Mouse (Mus musculus) heart, postnatal 4 days (tissue): ENCODE data around the gene Mon2. TPM values are rescaled to one million over a fixed set of nuclear protein-coding genes. Genes with fewer than 3 reads are reported as not detected.

Experiments
- DNase-seq: peaks from one replicate; pipeline ENCODE4 v3.0.0; 2021
- microRNA-seq, 2 experiments: library from miRNA; unstranded; fragments of <30 nt; microRNA quantifications; one replicate each; pipeline ENCODE4 v1.2.0; 2021 to 2022
- total RNA-seq, 2 experiments: library from RNA; stranded (reverse); gene quantifications; 2 replicates each; pipeline ENCODE4 v1.2.3; 2021

Gene Mon2
- total RNA-seq, 2 experiments from 2014 or later, result 45.0 to 45.9 TPM

DNA sequence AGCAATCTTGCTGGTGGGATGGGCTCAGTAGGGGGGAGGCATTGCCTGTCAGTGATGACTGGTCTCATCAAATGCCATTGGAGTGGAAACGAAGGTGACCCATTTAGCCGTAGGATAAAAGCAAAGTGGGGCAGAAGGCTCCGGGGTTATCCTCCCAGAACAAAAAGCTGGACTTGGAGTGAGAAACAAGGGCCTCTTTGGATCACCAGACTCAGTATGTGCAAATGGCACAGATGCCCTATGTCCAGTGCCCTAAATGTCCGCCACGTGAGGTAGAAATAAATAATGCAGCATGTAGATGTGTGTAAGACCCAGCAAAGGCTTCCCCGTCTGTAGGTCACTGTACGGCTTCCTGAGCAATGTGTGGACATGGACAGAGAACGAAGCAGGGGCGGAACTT is 113.7 kb downstream of the Mon2 start:
- no peak for DNase-seq

DNA sequence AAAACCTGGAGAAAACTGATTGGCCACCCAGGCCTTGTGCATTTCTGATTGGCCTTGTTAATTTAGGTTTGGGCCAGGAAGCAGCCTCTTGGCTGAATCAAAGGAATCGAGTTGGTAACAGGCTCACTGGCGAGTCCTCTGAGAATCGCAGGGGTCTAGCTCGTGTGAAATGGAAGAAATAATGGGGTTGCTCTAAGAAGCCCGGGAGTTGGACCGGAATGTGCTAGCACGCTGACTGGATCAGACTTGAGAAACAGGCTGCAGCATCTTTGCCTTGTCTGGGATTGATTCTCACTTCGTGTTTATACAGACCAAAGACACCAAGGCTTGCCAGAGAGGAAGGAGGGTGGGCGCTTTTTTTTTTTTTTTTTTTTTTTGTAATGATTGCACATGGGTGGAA is 114.8 kb downstream of the Mon2 start:
- DNase-seq, result no peak

DNA sequence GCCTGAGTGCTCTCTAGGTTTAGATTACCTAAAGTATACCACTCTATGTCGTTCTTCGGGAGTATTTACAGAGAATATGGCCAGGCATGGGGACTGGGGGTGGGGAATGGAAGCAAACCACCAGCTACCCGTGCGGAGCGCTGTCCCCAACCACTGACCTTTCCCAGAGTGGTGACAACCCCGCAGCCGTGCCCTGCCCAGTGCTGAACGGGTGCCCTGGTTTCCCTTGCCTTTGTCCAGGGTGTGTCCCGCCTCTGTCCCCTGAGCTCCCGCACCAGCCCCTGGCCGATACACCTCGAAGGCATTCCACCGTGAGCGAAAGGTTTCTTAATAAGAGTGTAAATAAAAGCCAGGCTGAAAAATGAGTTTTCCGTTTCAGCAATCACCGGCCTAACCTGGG is 115.6 kb downstream of the Mon2 start:
- DNase-seq, result no peak

DNA sequence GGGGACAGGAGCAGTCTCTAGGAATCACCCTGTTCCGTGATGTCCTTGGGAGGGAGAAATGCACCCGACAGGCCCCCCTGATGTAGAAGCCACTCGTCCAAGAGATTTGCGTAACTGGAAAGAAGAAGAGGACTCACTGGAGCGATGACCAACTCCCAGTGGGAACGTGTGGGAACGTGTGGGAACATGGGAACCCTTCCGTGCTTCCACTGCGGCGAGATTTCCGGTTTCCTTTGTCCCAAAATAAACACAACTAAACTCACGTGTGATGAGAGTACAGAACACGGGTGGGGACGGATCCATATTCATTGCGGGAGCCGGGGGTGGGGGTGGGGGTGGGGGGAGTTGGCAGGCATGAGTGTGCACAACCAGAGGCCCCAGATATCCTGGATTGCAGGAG is 116.1 kb downstream of the Mon2 start:
- no peak for DNase-seq

DNA sequence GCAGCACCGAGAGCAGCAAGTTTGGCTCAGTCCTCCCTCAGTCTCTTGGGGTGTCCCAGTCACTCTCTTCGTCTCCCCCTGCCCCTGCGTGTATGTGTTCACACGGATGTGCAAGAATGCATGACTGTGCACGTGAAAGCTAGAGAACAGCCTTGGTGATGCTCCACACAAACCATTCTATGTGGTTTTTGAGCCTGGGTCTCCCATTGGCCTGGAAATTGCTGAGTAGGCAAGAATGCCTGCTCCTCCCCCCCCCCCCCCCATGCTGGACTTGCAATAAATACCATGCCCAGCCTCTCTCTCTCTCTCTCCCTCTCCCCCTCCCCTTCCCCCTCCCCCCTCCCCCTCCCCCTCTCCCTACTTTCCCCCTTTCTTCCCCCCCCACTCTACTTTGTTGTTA is 117.6 kb downstream of the Mon2 start:
- DNase-seq, result no peak

DNA sequence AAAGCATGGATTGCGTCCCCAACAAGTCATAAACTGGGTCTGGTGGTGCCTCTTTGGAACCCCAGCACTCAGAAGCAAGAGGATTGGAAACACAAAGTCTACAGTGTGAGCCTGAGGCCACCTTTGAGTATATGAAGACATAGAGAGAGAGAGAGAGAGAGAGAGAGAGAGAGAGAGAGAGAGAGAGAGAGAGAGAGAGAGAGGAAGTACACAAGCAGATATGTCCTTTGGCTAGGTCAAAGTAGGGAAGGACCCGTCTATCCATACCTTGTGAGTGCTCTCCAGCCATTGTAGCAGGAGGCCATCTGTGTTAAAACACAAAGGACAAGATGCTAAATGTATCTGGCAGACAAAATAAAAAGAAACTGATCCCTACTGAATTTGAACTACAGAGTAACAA is 118.4 kb downstream of the Mon2 start:
- no peak for DNase-seq

DNA sequence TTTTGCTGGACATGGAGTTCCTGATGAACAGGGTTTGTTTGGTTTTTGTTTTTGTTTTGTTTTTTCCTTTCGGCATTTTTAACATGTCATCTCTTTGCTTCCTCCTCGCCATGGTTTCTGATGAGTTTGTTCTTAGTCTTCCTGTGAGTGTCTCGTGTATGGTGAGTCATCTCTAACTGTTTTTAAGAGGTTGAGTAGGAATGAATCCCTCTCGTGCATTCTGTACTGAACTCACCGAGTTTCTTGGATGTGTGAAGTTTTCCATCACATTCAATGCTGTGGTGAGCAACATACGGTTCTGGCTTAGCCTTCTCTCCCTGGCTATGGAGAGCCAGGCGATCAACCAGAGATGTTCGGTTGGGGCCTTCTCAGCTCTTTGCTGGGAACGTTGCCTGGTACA is 122.7 kb downstream of the Mon2 start:
- no peak for DNase-seq

DNA sequence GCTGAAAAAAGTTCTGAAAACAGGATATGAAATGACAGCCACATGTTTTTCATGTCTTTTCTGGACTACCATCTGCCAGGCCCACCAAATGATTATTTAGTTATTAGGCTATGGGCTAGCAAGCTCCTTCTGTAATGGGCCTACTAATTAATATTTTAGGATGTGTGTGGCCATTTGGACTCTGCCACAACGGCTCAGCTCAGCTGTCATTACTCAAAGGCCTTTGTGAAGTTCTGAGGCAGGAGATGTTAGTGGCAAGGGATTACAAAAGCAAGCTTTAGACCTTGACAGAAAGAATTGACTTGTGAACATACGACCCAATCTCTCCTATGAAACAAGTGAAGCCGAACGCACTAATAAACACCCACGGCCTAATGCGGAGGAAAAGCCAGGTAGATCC is 125.3 kb downstream of the Mon2 start:
- DNase-seq, result no peak

DNA sequence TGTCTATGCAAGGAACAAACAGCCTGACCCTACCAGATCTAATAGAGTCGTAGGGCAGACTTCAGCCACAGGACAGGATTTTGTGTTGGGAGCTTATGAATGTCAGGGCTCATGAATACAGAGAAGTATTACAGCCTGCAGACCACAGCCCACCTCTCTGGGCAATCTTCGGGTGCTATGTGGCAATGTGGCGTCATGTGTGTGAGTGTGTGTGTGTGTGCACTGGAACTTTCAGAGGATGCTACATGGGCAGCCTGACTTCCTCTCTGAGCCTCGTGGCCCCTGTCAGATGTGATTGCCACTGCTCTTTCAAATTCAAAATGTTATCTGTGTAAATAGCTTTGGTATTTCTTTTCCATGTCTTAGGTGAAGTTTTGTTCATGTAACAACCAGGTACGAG is 131.4 kb downstream of the Mon2 start:
- no peak for DNase-seq

DNA sequence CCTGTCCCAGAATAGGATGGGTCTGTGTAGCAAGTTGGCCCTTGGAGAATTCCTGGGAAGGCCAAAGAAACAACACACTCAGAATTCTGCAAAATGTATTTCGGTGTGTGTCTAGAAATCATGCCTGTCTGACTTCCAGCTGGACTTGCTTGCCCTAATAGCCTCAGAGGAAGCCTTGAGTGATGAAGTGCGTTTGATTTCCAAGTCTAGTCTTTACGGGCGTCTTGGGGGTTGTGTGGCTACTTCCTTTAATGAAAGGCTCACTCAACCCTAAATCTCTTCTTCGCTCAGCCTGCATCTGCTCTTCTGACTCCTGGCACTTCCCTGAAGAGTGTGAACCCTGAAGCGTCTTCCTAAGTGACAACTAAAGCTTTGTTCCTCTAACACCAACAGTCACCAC is 132.5 kb downstream of the Mon2 start:
- DNase-seq, result no peak

DNA sequence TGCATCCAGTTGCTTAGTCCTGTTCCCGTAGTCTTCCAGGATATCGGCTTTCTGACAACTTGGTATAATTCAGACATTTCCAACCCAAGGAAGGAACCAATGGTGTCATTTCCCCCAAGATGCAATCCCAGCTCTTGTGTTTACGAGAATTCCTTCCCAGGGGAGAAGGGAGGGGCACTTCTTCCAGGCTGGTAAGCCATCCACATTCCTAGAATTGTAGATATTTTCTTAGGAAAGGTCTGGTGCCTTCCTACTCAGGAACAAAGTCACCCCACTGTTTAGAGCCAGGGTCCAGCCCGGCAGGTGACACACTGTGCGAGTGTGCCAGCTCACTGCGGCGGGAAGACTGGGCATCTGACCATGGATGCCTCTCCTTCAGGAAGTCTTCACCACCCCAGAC is 133.5 kb downstream of the Mon2 start:
- no peak for DNase-seq

Small RNAs within 50 kb of the gene (microRNA-seq; reads per million reads assigned to microRNA genes)
- gene Mirlet7i, result 122,761 to 127,976 reads per million in 2 experiments

Other genes with a start within 250 kb of the Mon2 start
- gene Usp15, start 120.5 kb upstream of the Mon2 start, total RNA-seq, result 10 to 100 TPM; 75.8 to 79.2 TPM
- gene Fam19a2, start 187.5 kb upstream of the Mon2 start, total RNA-seq, result under 1 TPM; 0.12 to 0.14 TPM